Mouse (Mus musculus): Measurements from ENCODE around the gene Cecr2. TPM values are rescaled to one million over a fixed set of nuclear protein-coding genes. Genes with fewer than 3 reads are reported as not detected.
A peak's percentile ranks its signal among the peaks of the same experiment; 100 is the strongest.

Gene Cecr2
- polyA plus RNA-seq, 2 experiments: 6.2 to 7.1 TPM

DNA sequence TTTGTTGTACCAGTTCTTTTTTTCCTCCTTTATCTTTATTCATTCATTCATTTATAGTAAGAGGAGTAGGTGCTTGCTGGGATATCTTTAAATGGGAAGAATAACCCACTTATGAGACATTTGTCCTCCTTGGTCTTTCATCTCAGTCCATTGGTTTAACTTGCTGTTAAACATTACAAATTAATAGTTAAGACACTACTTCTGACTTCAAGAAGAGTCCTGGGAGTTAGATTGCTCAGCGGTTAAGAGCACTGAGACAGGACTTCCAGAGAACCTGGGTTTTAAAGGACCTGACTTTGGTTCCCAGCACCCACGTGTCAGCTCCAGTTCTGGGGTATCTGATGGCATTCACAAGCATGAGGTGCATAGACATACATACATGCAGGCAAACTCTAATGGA, 80.2 kb downstream of the Cecr2 start:
- Histone ChIP-seq H3K27ac (no peak overlapping the region), H3K36me3 (replicated peaks; ENCODE audit: control insufficient read depth, insufficient read depth, low read depth) (peaks cover 7% of the 10 kb centered on the region), H3K9me3 (ENCODE audit: control insufficient read depth, low read length) (no peaks in the 10 kb centered on the region), H3K9ac (replicated peaks) (no peak overlapping the region), H3K4me3 (ENCODE audit: insufficient read depth in 1 of 2, low read depth in 2 of 2, low read length in 2 of 2) (no peak overlapping the region), H3K27me3 (ENCODE audit: control insufficient read depth, insufficient read depth, low read length) (no peaks in the 10 kb centered on the region), H3K4me1 (replicated peaks; ENCODE audit: control insufficient read depth in 2 of 2, insufficient read depth in 2 of 2, low read length in 1 of 2) (no peaks in the 10 kb centered on the region), H3K4me2 (ENCODE audit: low read depth) (no peak overlapping the region)
- DNase-seq (ENCODE audit: low read depth in 3 of 3, low spot score in 3 of 3): no peak
- ATAC-seq (ENCODE audit: insufficient read depth): no peak
- TF ChIP-seq EP300 (IDR thresholded peaks at IDR 0.05; ENCODE audit: low read depth): no peak
- no peak for TF ChIP-seq CTCF (IDR thresholded peaks at IDR 0.05; ENCODE audit: low read depth)
- 86% methylated on average over 2 of the region's 2 CpGs for WGBS (ENCODE audit: insufficient replicate concordance)

DNA sequence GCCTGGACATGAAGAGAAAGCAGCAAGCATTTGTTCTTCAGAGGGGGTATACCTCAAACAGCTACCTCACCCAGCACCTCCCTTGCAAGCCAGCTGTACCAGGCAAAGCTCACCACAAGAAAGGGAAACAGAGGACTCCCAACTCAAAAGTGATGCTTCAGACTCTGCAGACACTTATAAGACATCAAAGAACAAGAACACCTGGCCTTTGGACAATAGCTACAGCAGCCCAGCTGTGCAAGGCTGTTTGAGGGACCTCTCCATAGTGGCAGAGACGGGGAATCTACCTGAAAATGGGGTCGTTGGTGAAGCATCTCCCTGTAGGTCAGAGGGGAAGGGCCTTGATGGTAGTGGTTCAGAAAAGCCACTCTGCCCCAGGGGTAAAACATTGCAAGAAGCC, 95.0 kb downstream of the Cecr2 start:
- DNase-seq (ENCODE audit: low read depth in 3 of 3, low spot score in 3 of 3) (no peak), ATAC-seq (ENCODE audit: insufficient read depth) (no peak)
- Histone ChIP-seq H3K4me1 (replicated peaks; ENCODE audit: control insufficient read depth in 2 of 2, insufficient read depth in 2 of 2, low read length in 1 of 2) (no peaks in the 10 kb centered on the region), H3K27me3 (ENCODE audit: control insufficient read depth, insufficient read depth, low read length) (no peaks in the 10 kb centered on the region), H3K36me3 (replicated peaks; ENCODE audit: control insufficient read depth, insufficient read depth, low read depth) (peaks cover 42% of the 10 kb centered on the region), H3K9ac (replicated peaks) (no peak overlapping the region), H3K4me2 (ENCODE audit: low read depth) (no peak overlapping the region), H3K27ac (no peak overlapping the region), H3K9me3 (ENCODE audit: control insufficient read depth, low read length) (no peaks in the 10 kb centered on the region), H3K4me3 (ENCODE audit: insufficient read depth in 1 of 2, low read depth in 2 of 2, low read length in 2 of 2) (no peak overlapping the region)
- TF ChIP-seq CTCF (IDR thresholded peaks at IDR 0.05; ENCODE audit: low read depth): no peak
- no peak for TF ChIP-seq EP300 (IDR thresholded peaks at IDR 0.05; ENCODE audit: low read depth)
- 71% methylated on average over 2 of the region's 2 CpGs for WGBS (ENCODE audit: insufficient replicate concordance)

DNA sequence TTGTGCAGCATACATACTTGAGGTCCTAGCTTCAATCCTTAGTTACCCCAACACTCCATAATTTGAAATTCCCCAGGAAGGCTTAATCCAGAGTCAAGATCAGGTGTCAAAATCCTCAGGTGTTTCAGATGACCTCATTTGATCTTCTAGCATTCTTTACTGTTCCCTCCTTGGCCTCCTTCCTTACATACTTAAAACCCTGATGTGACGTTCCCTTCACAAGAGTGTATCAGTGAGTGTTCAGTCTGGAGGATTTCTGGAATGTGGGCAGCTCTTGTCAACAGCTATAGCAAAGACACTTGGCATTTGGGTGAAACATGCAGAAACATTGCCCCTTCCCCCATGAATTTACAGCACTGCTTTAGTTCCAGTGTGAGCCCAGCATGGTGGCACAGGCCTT, 103.8 kb downstream of the Cecr2 start:
- H3K9ac ChIP-seq (replicated peaks): no peak overlapping the region
- WGBS (ENCODE audit: insufficient replicate concordance): 78% methylated on average over 1 of the region's 1 CpGs
- no peak overlapping the region for H3K4me3 ChIP-seq (ENCODE audit: insufficient read depth in 1 of 2, low read depth in 2 of 2, low read length in 2 of 2)
- no peak for DNase-seq (ENCODE audit: low read depth in 3 of 3, low spot score in 3 of 3)
- ATAC-seq (ENCODE audit: insufficient read depth): no peak
- no peak for TF ChIP-seq EP300 (IDR thresholded peaks at IDR 0.05; ENCODE audit: low read depth)
- TF ChIP-seq CTCF (IDR thresholded peaks at IDR 0.05; ENCODE audit: low read depth): no peak
- H3K4me1 ChIP-seq (replicated peaks; ENCODE audit: control insufficient read depth in 2 of 2, insufficient read depth in 2 of 2, low read length in 1 of 2): no peaks in the 10 kb centered on the region
- no peak overlapping the region for H3K4me2 ChIP-seq (ENCODE audit: low read depth)
- H3K9me3 ChIP-seq (ENCODE audit: control insufficient read depth, low read length): no peaks in the 10 kb centered on the region
- peaks cover 16% of the 10 kb centered on the region for H3K36me3 ChIP-seq (replicated peaks; ENCODE audit: control insufficient read depth, insufficient read depth, low read depth)
- H3K27me3 ChIP-seq (ENCODE audit: control insufficient read depth, insufficient read depth, low read length): no peaks in the 10 kb centered on the region
- no peak overlapping the region for H3K27ac ChIP-seq

DNA sequence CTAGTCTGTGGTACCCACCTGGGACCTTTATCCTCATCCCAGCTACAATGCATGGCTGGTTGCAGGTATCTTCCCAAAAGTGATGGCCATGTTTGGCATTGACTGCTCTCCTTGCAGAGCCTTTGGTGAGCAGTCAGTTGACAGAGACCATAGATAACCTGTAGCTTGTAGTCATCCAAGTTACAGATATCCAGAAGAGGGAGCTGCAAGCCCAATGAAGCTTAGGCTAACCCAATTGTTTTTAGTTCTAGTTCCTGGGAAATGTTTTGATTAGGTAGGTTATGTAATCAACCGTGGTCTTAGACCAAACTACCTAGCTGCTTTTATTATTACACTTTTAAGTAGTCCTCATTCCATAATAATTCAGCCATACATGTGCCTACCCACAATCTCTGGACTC, 105.2 kb downstream of the Cecr2 start:
- ATAC-seq (ENCODE audit: insufficient read depth): no peak
- H3K36me3 ChIP-seq (replicated peaks; ENCODE audit: control insufficient read depth, insufficient read depth, low read depth): peaks cover 3% of the 10 kb centered on the region
- TF ChIP-seq EP300 (IDR thresholded peaks at IDR 0.05; ENCODE audit: low read depth) (no peak), CTCF (IDR thresholded peaks at IDR 0.05; ENCODE audit: low read depth) (peak; percentile 28; the same call in 1 of the 2 replicates)

DNA sequence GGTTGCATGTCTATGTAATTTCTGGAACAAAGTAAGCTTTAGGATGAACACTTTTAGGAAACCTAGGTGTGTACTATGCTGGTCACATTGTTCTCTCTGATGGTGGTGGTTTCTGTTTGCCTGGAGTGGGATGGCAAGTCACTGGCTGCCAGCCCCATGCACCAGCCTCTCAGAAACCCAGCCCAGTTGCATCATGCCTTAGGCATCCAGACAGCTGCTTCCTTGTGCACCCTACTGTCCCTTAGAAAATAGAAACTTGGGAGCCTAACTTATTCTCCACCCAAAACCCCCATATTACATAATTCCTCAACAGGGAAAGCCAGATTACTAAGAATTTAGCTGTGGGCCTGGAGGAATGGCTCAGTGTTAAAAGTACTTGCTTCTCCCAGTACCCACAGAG, 105.9 kb downstream of the Cecr2 start:
- H3K9me3 ChIP-seq (ENCODE audit: control insufficient read depth, low read length): no peaks in the 10 kb centered on the region
- H3K9ac ChIP-seq (replicated peaks): no peak overlapping the region
- no peak overlapping the region for H3K27ac ChIP-seq
- TF ChIP-seq EP300 (IDR thresholded peaks at IDR 0.05; ENCODE audit: low read depth): no peak
- TF ChIP-seq CTCF (IDR thresholded peaks at IDR 0.05; ENCODE audit: low read depth): no peak
- H3K4me1 ChIP-seq (replicated peaks; ENCODE audit: control insufficient read depth in 2 of 2, insufficient read depth in 2 of 2, low read length in 1 of 2): no peaks in the 10 kb centered on the region
- H3K27me3 ChIP-seq (ENCODE audit: control insufficient read depth, insufficient read depth, low read length): no peaks in the 10 kb centered on the region
- H3K36me3 ChIP-seq (replicated peaks; ENCODE audit: control insufficient read depth, insufficient read depth, low read depth): no peaks in the 10 kb centered on the region
- ATAC-seq (ENCODE audit: insufficient read depth): no peak
- no peak overlapping the region for H3K4me2 ChIP-seq (ENCODE audit: low read depth)
- DNase-seq (ENCODE audit: low read depth in 3 of 3, low spot score in 3 of 3): no peak
- no peak overlapping the region for H3K4me3 ChIP-seq (ENCODE audit: insufficient read depth in 1 of 2, low read depth in 2 of 2, low read length in 2 of 2)

More for the DNA sequence above, 105.2 kb downstream of the Cecr2 start:
- H3K27ac ChIP-seq: no peak overlapping the region
- no peak overlapping the region for H3K4me3 ChIP-seq (ENCODE audit: insufficient read depth in 1 of 2, low read depth in 2 of 2, low read length in 2 of 2)
- no peaks in the 10 kb centered on the region for H3K27me3 ChIP-seq (ENCODE audit: control insufficient read depth, insufficient read depth, low read length)
- no peak for DNase-seq (ENCODE audit: low read depth in 3 of 3, low spot score in 3 of 3)
- no peak overlapping the region for H3K4me2 ChIP-seq (ENCODE audit: low read depth)
- WGBS (ENCODE audit: insufficient replicate concordance): 57% methylated on average over 1 of the region's 1 CpGs
- H3K9me3 ChIP-seq (ENCODE audit: control insufficient read depth, low read length): no peaks in the 10 kb centered on the region
- H3K9ac ChIP-seq (replicated peaks): no peak overlapping the region
- H3K4me1 ChIP-seq (replicated peaks; ENCODE audit: control insufficient read depth in 2 of 2, insufficient read depth in 2 of 2, low read length in 1 of 2): no peaks in the 10 kb centered on the region
